Mouse (Mus musculus): ENCODE data around the gene Gm3238.

DNA sequence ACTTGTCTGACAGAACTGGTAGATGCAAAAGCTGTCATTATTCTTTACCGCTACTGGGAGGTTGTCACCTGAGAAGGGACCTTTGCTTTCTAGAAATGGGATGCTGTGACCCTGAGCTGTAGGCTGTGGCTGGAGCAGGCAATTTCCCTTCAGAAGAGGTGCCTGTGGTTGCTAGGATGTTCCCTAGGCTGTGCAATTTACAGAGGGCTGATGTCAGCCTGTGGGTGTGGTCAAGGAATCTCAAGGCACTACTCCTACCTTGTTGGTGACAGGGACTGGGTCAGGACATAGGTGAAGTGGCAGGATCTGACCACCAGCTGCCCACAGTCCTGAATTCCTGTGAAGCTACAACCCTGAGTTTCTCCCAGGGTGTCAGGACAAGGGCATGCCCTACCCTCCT is 1.4 kb downstream of the Gm3238 start:
- TF ChIP-seq POLR2A (IDR thresholded peaks at IDR 0.05; ENCODE audit: low read depth, low read length) (no peak), CTCF (IDR thresholded peaks at IDR 0.05; ENCODE audit: extremely low read depth, insufficient read length, insufficient replicate concordance, low read depth, low read length) (no peak)

Measured in small intestine, adult 2 months (tissue).